Mouse (Mus musculus): ENCODE measurements at regions not wholly inside any gene's neighbourhood (a gene's known extent, or its start where the extent isn't known, plus 50 kb on each side); places are given as distances from the start of the nearest gene placed in this dataset.

GRCm38 (mm10) chr11:19869671-19870070, 54.5 kb upstream of the Spred2 start:
- in situ Hi-C loops (cut with MboI, MseI) = no loop called here

GRCm38 (mm10) chr11:19870136-19870535, 54.0 kb upstream of the Spred2 start:
- in situ Hi-C loops (cut with MboI, MseI) = no loop called here

- in situ Hi-C loops (cut with MboI, MseI) = no loop called here
These were observed 50.4 kb upstream of the Spred2 start for GRCm38 (mm10) chr11:19873796-19874195.
